Mouse (Mus musculus) heart, adult 2 months (tissue): ENCODE data around the gene Hmgb4. TPM values are rescaled to one million over a fixed set of nuclear protein-coding genes. Genes with fewer than 3 reads are reported as not detected.

ENCODE experiments used
- DNase-seq, 2 experiments: peaks; one replicate each; pipeline ENCODE4 v3.0.0; 2021
- H3K27ac ChIP-seq: fragments of 200-600 bp; 2 replicates; pipeline ENCODE4 v1.8.1; 2022
- H3K27me3 ChIP-seq: fragments of 200-500 bp; 2 replicates; pipeline ENCODE4 v1.6.1; 2012; ENCODE audit warnings: mild to moderate bottlenecking, low read length, inconsistent platforms, mixed read lengths; ENCODE audit not compliant: control insufficient read depth, insufficient read depth
- H3K36me3 ChIP-seq: fragments of 200-500 bp; 2 replicates; pipeline ENCODE4 v1.6.1; 2012; ENCODE audit warnings: low read length, inconsistent platforms; ENCODE audit not compliant: control insufficient read depth, insufficient read depth
- H3K4me1 ChIP-seq: fragments of 200-500 bp; 2 replicates; pipeline ENCODE4 v1.6.1; 2011; ENCODE audit warnings: low read length; ENCODE audit not compliant: control insufficient read depth, insufficient read depth
- H3K4me3 ChIP-seq: fragments of 200-600 bp; 2 replicates; pipeline ENCODE4 v1.8.1; 2022
- H3K79me2 ChIP-seq: fragments of 200-500 bp; replicated peaks from 2 replicates; pipeline ENCODE4 v1.6.1; 2012; ENCODE audit warnings: mild to moderate bottlenecking, inconsistent platforms, low read length, moderate library complexity, mixed read lengths; ENCODE audit not compliant: control insufficient read depth, insufficient read depth
- H3K9ac ChIP-seq: fragments of 200-500 bp; 2 replicates; pipeline ENCODE4 v1.6.1; 2012; ENCODE audit warnings: low read depth, mild to moderate bottlenecking, control low read depth, inconsistent platforms, low read length, mixed read lengths
- CTCF ChIP-seq: fragments of 200-600 bp; IDR thresholded peaks from 2 replicates; pipeline ENCODE4 v1.8.1; 2022; ENCODE audit warnings: antibody characterized with exemption, mild to moderate bottlenecking, moderate library complexity
- EP300 ChIP-seq: fragments of 200-500 bp; IDR thresholded peaks from 2 replicates; pipeline ENCODE4 v1.6.1; 2011; ENCODE audit warnings: low read depth, low read length, control low read depth; ENCODE audit not compliant: insufficient read depth
- POLR2A ChIP-seq: fragments of 200-500 bp; IDR thresholded peaks from 2 replicates; pipeline ENCODE4 v1.6.1; 2011; ENCODE audit warnings: mild to moderate bottlenecking, low read depth, low read length, control low read depth; ENCODE audit not compliant: insufficient read depth
- WGBS: fragments of 180-500 bp; shearing (Covaris S2); methylation state at CpG from one replicate; pipeline ENCODE4 v1.1.7; 2018; 5-methylcytosine and 5-hydroxymethylcytosine counted together
- intact Hi-C: fragments of 180-260 bp; cut with DNase I; formaldehyde crosslinking; loops from one replicate; pipeline ENCODE4 v1.15.1; 2025
- polyA plus RNA-seq: library from polyadenylated mRNA; depleted of rRNA; stranded (reverse); fragments of >200 nt; gene quantifications from 2 replicates; pipeline ENCODE4 v1.2.3, GENCODE M21; 2012
- total RNA-seq, 2 experiments: library from RNA; stranded (reverse); gene quantifications; 2 replicates each; pipeline ENCODE4 v1.2.3; 2021

Hmgb4 gene
- total and polyA plus RNA-seq, 3 experiments: 0.25 TPM; not detected in 2

DNA sequence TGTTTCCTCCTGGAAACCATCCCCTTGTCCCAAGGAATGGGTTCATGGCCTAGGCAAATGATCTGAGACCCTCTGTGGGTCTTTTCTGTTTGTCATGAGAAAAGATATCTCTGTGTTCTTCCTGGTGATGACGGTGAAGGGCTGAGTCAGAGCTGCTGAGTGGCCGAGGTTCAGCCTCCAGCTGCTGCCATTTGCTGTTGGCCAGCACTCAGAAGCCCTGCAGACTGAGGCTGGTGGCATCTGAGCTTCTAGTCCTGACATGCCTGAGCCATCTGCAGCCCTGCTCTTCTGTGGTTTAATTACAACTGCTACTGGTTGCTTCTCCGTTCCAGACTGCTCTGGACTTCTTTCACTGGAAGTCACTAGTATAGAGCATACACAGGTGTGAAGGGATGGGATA is 4.6 kb upstream of the Hmgb4 start:
- H3K79me2 ChIP-seq: no peaks in the 10 kb centered on the region
- no peak overlapping the region for H3K27ac ChIP-seq
- H3K27me3 ChIP-seq: no peaks in the 10 kb centered on the region
- TF ChIP-seq CTCF (no peak), POLR2A (no peak), EP300 (no peak)
- H3K36me3 ChIP-seq: no peaks in the 10 kb centered on the region
- H3K4me1 ChIP-seq: peaks cover 1% of the 10 kb centered on the region; the same call in 1 of the 2 replicates
- intact Hi-C loops: no loop called here
- peak in 1 of 2 experiments; percentile 4 for DNase-seq
- no peak overlapping the region for H3K4me3 ChIP-seq
- WGBS: 60% methylated on average over 3 of the region's 3 CpGs
- no peak overlapping the region for H3K9ac ChIP-seq

GRCm38 (mm10) chr4:128264491-128264890 is 3.7 kb upstream of the Hmgb4 start:
- H3K27ac ChIP-seq: no peak overlapping the region
- no peaks in the 10 kb centered on the region for H3K27me3 ChIP-seq
- H3K9ac ChIP-seq: no peak overlapping the region
- intact Hi-C loops: no loop called here
- peaks cover 1% of the 10 kb centered on the region; the same call in 1 of the 2 replicates for H3K4me1 ChIP-seq
- H3K36me3 ChIP-seq: no peaks in the 10 kb centered on the region
- no peak for DNase-seq
- no peak overlapping the region for H3K4me3 ChIP-seq
- TF ChIP-seq CTCF (no peak), POLR2A (no peak), EP300 (no peak)
- H3K79me2 ChIP-seq: no peaks in the 10 kb centered on the region
- WGBS: 79% methylated on average over 5 of the region's 5 CpGs

- no peak for TF ChIP-seq EP300
- no peak for TF ChIP-seq POLR2A
- TF ChIP-seq CTCF: no peak
- H3K36me3 ChIP-seq: no peaks in the 10 kb centered on the region
- H3K27me3 ChIP-seq: no peaks in the 10 kb centered on the region
- no peak overlapping the region for H3K4me3 ChIP-seq
- H3K79me2 ChIP-seq: no peaks in the 10 kb centered on the region
- DNase-seq: no peak
- intact Hi-C loops: no loop called here
- H3K27ac ChIP-seq: no peak overlapping the region
- no peaks in the 10 kb centered on the region for H3K4me1 ChIP-seq
- 78% methylated on average over 5 of the region's 5 CpGs for WGBS
- H3K9ac ChIP-seq: no peak overlapping the region
These were observed 1.5 kb downstream of the Hmgb4 start for GRCm38 (mm10) chr4:128259211-128259610.

- H3K27ac ChIP-seq: no peak overlapping the region
- no peaks in the 10 kb centered on the region for H3K79me2 ChIP-seq
- 9% methylated on average over 5 of the region's 5 CpGs for WGBS
- H3K4me3 ChIP-seq: no peak overlapping the region
- no peaks in the 10 kb centered on the region for H3K4me1 ChIP-seq
- no peaks in the 10 kb centered on the region for H3K27me3 ChIP-seq
- DNase-seq: peak in 1 of 2 experiments; percentile 20
- intact Hi-C loops: no loop called here
- TF ChIP-seq POLR2A (no peak), EP300 (no peak)
- H3K9ac ChIP-seq: no peak overlapping the region
- no peaks in the 10 kb centered on the region for H3K36me3 ChIP-seq
These were observed 12.1 kb downstream of the Hmgb4 start for GRCm38 (mm10) chr4:128248676-128249075.

DNA sequence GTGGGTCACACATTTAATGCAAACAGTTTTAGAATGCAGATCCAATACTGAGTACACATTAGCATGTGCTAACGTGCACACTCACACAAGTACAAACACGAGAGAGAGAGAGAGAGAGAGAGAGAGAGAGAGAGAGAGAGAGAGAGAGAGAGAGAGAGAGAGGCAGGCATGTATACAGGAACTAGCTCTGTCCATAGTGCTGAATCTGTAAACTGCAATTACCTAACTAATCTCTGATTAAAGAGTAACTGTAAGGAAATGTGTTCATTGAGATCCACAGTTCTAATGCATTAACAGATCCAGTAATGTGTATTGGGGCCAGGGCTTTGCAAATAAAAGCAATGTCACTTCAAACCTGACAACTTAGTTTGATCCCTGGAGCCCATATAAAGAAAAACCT is 15.6 kb downstream of the Hmgb4 start:
- Histone ChIP-seq H3K9ac (no peak overlapping the region), H3K27me3 (no peaks in the 10 kb centered on the region; the same call in 1 of the 2 replicates), H3K4me3 (no peak overlapping the region), H3K4me1 (no peaks in the 10 kb centered on the region), H3K36me3 (no peaks in the 10 kb centered on the region), H3K27ac (no peak overlapping the region), H3K79me2 (no peaks in the 10 kb centered on the region)
- DNase-seq: no peak
- intact Hi-C loops: no loop called here
- TF ChIP-seq EP300 (no peak), POLR2A (no peak), CTCF (no peak)
- 36% methylated on average over 2 of the region's 2 CpGs for WGBS

- H3K27ac ChIP-seq: no peak overlapping the region
- no peak for TF ChIP-seq POLR2A
- TF ChIP-seq EP300: no peak
- TF ChIP-seq CTCF: no peak
These were observed 18.9 kb downstream of the Hmgb4 start for GRCm38 (mm10) chr4:128241854-128242356.

More at GRCm38 (mm10) chr4:128241854-128242356, 18.9 kb downstream of the Hmgb4 start:
- Histone ChIP-seq H3K4me1 (no peaks in the 10 kb centered on the region), H3K27me3 (no peaks in the 10 kb centered on the region; the same call in 1 of the 2 replicates), H3K9ac (no peak overlapping the region), H3K79me2 (no peaks in the 10 kb centered on the region), H3K4me3 (no peak overlapping the region), H3K36me3 (no peaks in the 10 kb centered on the region)
- intact Hi-C loops: no loop called here
- no peak for DNase-seq
- WGBS: 64% methylated on average over 2 of the region's 2 CpGs
